Mouse (Mus musculus): ENCODE measurements around the gene Cct5.
"Not testable (repeated sequence)": the region's sequence is repeated elsewhere in the genome, so short reads cannot be mapped to it uniquely, and the experiment has no call there.

The Cct5 gene

GRCm38 (mm10) chr15:31599834-31600233 is 1.8 kb downstream of the Cct5 start:
- DNase-seq (ENCODE audit: low read depth) = no peak

GRCm38 (mm10) chr15:31595651-31596050 is 6.0 kb downstream of the Cct5 start:
- DNase-seq (ENCODE audit: low read depth) = no peak

DNA sequence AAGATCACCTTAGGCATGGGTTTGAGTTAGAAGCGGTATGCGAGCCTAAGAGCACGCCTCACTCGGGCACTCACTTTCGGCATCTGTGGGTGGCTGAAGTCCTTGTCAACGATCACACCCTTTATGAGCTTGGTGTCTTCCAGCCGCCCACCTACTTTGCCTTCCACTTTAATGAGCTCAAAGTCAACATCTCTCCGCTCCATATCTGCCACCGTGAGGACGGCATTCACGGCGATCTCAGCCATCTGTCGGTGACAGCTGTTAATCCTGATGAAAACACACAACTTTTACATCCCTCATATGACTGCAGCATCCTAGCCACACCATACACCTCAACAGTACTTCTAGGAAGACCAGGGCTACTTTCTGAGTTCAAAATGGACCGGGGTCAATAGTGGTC is 7.3 kb downstream of the Cct5 start:
- DNase-seq (ENCODE audit: low read depth) = no peak

- DNase-seq (ENCODE audit: low read depth) = no peak
These were observed 9.1 kb downstream of the Cct5 start for GRCm38 (mm10) chr15:31592531-31592930.

- DNase-seq (ENCODE audit: low read depth) = no peak
These were observed 11.4 kb downstream of the Cct5 start for GRCm38 (mm10) chr15:31590176-31590575.

DNA sequence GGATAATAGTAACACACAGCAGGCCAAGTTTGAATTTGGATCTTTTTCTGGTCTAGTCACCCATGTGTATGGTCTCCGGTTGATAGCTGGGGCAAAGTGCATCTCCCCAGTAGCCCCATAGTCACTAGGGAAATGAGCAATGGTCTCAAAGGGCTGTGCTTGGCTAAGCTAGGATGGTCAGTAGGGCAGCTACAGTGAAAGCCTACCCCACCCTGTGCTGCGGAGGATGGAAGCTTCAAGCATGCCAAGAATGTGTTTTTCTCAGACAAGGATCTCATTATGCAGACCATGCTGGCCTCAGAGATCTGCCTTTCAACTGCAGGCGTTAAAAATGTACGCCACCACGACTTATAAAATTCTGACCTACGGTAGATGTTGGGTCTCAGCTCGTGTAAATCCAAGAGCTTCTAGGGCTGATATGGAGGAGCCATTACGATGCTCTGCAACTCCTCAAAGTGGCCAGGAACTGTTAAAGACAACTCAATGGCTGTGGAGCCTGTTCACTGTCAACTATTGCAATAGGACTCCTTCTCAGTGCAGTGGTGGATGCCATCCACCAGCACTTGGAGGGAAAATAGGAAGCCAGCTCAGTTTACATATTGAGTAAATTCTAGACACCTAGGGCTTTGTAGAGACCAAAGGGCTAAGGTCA is 12.5 kb downstream of the Cct5 start:
- no peak for DNase-seq (ENCODE audit: low read depth)

- no peak for DNase-seq (ENCODE audit: low read depth)
These were observed 13.8 kb downstream of the Cct5 start for GRCm38 (mm10) chr15:31587789-31588188.

DNA sequence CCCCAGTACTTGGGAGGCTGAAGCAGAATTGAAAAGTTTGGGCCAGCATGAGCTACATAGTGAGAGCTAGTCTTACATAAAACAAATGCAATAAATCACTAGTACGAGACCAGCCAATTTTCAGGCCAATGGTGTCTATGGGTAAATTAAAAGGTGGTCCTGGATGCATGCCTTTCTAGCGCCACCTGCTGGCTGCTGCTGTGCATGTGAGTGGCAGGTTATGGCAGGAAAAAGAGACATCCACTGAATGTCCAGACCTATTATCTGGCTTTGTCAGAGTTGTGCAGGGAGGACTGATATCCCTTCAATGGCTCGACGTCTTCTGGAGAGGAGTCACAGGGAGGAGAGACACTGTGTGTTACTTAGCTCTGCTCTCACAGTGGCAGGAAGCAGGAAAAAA is 15.1 kb downstream of the Cct5 start:
- DNase-seq (ENCODE audit: low read depth) = peak; percentile 91

DNA sequence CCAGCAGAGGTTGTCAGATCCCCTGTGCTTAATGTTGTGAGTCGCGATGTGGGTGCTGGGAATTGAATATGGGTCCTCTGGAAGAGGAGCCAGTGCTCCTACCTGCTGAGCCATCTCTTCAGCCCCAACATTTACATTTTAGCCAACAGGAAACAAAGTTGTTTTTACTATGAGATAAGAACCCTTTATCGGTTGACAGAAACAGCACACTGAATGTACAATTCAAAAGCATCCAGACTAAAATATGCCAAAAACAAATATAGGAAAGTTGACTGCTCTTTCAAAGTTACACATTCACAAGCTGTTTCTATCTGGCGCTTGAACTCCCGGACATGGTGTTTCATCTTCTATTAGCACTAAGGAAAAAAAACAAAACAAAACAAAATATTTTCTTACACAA is 15.5 kb downstream of the Cct5 start:
- no peak for DNase-seq (ENCODE audit: low read depth)

GRCm38 (mm10) chr15:31585238-31585637 is 16.4 kb downstream of the Cct5 start:
- DNase-seq (ENCODE audit: low read depth) = no peak

DNA sequence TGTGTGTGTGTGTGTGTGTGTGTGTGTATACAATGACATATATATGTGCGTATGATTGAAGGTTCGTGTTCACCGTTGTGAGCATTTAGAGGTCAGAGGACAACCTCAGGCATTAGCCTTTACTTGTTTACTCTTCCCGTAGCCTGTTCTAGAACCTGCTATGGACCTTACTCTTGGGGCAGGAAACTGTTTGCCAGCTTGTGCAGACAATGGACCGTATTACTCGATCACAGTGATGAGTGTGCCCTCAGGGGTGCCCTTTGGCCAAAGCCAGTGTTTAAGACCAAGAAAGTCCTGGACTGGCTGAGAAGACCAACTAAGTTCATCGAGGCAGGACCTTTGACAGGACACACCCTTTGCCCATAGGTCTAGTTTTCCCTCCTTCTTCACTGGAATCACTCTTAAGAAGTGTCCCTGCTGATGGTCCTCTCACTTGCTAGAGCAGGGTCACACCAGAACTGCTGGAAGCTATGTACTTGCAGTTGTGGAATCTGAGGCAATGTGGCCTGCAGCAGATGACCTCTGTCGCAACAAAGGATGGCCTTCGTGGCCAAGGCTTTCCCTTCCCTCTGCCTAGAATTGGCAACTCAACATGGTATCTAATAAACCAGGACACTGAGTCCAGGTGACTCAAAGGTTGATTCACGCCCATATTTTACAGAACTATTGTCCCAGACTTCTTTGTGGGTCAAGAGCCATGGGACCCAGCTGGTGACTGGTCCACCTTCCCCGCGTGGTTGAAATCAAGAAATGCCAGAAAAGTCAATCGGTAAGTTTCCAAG is 18.1 kb downstream of the Cct5 start:
- DNase-seq (ENCODE audit: low read depth) = no peak

DNA sequence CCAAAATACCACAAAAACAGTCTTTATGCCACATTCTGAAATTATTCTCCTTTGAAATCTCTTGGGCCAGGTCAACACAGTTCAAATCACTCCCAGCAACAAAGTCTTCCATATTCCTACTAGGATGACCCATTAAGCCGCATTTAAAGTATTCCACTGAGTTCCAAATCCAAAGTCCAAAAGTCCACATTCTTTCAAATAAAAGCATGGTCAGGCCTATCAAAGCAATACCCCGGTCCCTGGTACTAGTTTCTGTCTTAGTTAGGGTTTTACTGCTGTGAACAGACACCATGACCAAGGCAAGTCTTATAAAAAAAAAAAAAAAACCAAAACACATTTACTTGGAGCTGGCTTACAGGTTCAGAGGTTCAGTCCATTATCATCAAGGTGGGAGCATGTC is 20.5 kb downstream of the Cct5 start:
- DNase-seq (ENCODE audit: low read depth) = not testable (repeated sequence)

DNA sequence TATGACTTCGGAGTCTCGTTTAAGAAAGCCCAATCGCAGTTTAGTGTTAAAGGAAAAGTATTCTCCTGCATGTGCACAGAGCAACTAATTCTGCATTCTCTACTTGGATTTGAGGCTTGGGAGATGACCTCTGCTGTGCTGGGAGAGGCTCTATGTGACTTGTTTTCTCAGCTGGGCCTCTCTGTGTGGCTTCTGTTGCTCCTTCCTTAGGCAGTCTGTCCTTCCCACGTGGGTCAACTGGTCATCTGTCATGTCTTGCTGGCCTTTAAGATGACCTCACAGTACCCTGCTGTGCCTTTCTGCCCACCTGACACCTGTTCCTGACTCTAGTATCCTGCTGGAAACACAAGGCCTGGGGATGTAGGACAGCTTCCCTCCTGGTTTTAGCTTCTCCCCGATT is 25.5 kb downstream of the Cct5 start:
- no peak for DNase-seq (ENCODE audit: low read depth)

GRCm38 (mm10) chr15:31573692-31574091 is 27.9 kb downstream of the Cct5 start:
- DNase-seq (ENCODE audit: low read depth) = no peak

DNA sequence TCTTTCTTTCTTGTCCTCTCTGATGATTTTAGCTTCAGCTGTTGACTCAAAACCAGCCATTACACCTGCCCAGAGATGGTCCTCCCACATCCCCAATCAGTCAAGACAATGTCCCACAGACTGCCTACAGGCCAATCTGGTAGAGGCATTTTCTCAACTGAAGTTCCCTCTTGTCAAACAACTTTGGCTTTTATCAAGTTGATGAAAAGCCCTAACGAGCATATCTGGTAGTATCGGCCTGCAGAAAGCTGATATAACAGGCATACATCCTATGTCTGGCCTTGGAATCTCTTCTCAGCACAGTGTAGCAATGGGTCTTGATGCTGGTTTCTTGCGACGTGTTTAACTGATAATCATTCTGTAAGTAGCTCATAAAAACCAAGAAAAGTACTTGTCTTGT is 28.3 kb downstream of the Cct5 start:
- DNase-seq (ENCODE audit: low read depth) = no peak

DNA sequence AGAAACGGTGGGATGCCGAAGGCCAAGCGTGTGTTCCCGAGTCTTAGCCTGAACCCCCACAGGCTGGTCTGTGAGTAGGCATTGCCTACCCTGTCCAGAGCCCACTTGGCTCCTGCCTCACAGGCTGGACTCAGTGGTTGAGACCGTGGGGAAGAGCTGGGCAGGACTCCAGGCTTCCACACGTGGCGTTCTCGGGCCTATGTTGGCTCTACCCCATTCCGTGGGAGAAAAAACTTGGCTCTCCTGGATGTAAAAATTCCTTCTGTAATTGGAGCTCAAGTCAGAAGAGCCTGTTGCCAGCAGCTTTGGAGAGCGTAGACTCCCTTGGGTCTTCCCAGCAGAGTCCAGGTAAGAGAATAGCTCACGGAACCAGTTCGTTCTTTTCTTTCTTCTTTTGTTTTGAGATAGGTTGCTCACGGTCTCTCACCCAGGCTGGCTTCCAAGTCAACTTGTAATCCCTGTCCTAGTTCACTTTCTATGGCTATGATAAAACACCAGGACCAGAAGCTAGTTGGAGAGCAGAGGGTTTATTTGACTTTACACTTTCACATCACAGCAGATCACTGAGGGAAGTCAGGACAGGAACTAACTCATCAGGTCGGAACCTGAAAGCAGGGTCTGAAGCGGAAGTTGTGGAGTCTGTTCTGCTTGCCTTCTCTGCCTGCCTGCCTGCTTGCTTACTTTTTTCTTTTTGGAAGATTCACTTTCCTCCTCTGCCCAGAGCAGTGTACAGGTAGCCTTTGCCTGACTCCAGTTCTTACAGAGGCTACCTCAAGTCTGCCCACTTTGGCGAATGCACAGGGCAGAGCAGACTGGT is 29.5 kb downstream of the Cct5 start:
- DNase-seq (ENCODE audit: low read depth) = no peak

- DNase-seq (ENCODE audit: low read depth) = no peak
These were observed 30.6 kb downstream of the Cct5 start for GRCm38 (mm10) chr15:31570959-31571358.

DNA sequence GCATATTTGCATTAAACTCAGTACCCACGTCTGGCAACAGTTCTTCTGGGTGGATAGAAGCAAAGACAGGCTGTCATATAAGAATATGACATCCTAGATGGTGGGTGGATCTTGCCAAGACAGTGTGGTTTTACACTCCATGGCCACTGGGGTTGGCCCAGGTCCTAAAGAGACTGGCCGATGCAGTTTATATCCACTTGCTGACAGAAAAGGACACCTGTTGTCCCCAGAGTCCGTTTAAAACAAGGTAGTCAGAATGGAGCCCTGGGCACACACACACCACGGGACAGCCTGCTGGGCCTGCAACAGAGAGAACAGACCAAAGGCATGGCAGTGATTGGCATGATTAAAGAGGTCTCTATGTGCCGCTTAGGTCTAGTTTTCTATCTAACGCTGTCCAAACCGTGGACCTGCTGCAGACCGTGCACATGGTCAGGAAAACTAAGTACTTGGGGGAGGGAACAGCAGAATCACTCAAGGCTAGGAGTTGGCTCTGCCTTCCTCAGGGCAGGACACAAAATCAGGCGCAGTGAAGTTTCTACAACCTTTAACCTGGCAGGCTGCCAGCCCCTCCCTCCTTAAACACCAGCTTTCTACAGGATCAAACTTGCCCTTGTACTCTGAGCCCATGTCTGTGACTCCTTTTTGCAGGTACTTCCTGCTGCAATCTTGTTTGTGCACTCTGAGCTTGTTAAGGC is 32.1 kb downstream of the Cct5 start:
- no peak for DNase-seq (ENCODE audit: low read depth)

DNA sequence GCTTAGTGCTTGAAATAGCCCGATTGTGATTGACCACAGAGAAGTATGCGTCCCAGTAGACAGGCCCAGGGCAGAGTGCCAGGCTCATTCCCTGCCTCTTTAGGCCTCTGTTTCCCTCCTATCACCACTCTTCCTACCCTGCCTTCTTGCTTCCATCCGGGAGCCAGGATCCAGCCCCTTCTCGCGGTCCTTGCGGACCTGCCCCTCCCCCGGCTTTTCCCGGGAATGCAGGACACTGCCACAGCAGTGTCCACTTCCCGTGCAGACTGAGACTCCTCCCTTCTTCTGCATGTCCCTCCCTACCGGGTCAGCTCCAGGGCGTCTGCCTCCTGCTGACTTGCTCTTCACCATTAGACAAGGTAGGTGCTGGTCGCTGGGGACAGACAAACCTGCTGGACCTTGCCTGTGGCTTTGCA is 33.0 kb downstream of the Cct5 start:
- DNase-seq (ENCODE audit: low read depth) = no peak

DNA sequence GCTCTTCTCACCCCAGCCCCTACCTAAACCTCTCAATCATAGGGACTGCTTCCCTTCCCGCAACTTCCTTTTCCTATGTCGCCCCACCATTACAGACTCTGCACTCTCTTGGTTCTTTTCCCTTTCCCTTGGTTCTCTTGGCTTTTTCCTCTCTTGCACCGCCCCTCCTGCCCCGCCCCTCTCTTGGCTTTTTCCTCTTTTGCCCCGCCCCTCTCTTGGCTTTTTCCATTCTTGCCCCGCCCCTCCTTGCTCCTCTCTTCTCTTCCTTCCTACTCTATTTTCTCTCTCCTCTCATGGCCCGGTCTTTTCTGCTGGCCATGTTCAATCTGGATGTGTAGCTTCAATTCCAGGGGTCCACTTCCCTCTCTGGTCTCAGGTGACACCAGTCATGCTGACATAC is 34.2 kb downstream of the Cct5 start:
- no peak for DNase-seq (ENCODE audit: low read depth)

DNA sequence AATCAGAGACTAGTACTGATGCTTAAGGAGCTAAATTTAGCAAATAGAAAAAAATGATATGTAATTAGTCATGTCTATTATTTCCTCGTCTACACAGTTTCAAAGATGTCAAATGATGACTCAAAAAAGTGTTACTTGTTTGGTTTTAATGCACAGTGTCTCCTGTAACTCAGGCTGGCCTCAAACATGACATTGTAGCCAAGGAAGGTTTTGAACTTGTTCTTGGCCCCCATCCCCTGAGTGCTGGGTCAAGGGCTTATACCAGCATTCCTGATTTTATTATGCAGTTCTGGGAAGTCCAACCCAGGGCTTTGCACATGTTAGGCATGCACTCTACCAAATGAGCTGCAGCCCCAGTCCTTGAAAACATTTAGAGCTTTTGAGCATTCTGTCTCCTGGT is 35.8 kb downstream of the Cct5 start:
- DNase-seq (ENCODE audit: low read depth) = no peak

GRCm38 (mm10) chr15:31565184-31565583 is 36.4 kb downstream of the Cct5 start, which contains the start of gene Cmbl:
Gene Cmbl (plus strand): TSS chr15:31565389.
- DNase-seq (ENCODE audit: low read depth) = no peak
